Comparison of ENCODE assay signal across 13 mouse cellular contexts in the genomic region with DNA sequence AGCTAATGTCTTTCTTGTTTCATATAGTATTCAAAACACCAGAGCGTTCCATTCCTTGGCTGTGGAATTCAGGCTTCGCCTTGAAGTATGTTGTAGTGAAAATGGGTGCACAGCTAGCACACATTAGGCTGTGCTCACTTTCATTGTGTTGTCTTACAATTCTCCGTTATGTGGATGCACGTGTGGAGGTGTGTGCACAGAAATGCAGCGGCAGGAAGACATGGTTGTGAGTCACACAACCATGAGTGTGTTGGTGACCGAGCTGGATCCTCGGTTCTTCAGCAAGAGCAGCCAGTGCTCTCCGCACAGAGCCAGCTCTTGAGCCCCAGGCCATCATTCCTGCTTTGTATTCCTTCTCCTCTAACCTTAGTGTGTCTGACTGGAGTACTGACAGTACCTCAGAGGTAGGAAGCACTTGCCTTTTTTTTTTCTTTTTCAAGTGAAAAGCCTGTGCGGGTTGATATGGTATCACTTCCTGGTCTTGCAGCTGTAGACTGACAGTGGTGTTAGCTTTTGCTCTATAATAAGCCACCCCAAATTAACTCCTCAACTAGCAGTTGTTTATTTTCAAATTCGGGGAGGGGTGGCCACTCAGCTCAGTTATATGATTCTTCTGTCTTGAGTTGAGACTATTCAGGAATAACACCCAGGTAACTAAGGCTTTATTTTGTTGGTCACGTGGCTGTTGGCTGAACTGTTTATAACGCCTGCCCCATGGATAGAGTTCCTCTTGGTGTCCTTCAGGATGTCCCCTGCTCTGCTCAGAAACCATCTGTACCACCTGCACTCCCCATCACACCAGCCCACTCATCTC. TPM values are rescaled to one million over a fixed set of nuclear protein-coding genes. Genes with fewer than 3 reads are reported as not detected.
DNase-seq lines count a peak whose midpoint lies in the region; ATAC-seq and TF ChIP-seq lines count a peak whose summit lies in the region.
"Had no signal": no experiment of that assay in that cellular context is flagged by ENCODE, and none has a peak within 500 bp of the region (broad histone marks: within the 10 kb centered on the region; RNA-seq: fewer than 3 reads in every experiment).

No protein-coding gene starts in this region.

- peaks cover 10% of the 10 kb centered on the region; the same call in 1 of the 2 replicates for H3K4me1 ChIP-seq in liver, adult 2 months (ENCODE audit: control insufficient read depth, insufficient read depth, low read length)
- peaks cover 99% of the 10 kb centered on the region for H3K4me1 ChIP-seq in megakaryocyte, embryonic 14.5 days

- H3K79me2 ChIP-seq in liver, adult 2 months (ENCODE audit: control insufficient read depth, insufficient read depth, low read length): peaks cover 24% of the 10 kb centered on the region; the same call in 1 of the 2 replicates
- H3K79me2 ChIP-seq in C2C12 (ENCODE audit: control insufficient read depth, insufficient read depth): no peaks in the 10 kb centered on the region

- no peaks in the 10 kb centered on the region for H3K27me3 ChIP-seq in liver, adult 2 months (ENCODE audit: control insufficient read depth, insufficient read depth, low read length)
- no peaks in the 10 kb centered on the region for H3K27me3 ChIP-seq in C2C12 (ENCODE audit: control insufficient read depth, insufficient read depth, insufficient read length)
- H3K27me3 ChIP-seq in megakaryocyte, embryonic 14.5 days (replicated peaks): no peaks in the 10 kb centered on the region
- H3K27me3 ChIP-seq: forebrain, embryonic 12.5 days; stomach, embryonic 15.5 days had no signal

- no peak for DNase-seq in liver, adult 2 months (ENCODE audit: extremely low read depth, low read depth, low spot score)
- DNase-seq in liver: no peak
- DNase-seq in urinary bladder, postnatal 4 days (ENCODE audit: low spot score in 2 of 2): no peak
- no peak for DNase-seq in kidney, adult 9 months
- DNase-seq: adrenal gland, postnatal 14 days; heart, adult 18-20 months; lung, adult 18-20 months had no signal

- H3K9me3 ChIP-seq in megakaryocyte, embryonic 14.5 days: no peaks in the 10 kb centered on the region
- H3K9me3 ChIP-seq: forebrain, embryonic 12.5 days; stomach, embryonic 15.5 days had no signal

- no peak for TF ChIP-seq POLR2A in liver, adult 2 months (IDR thresholded peaks at IDR 0.05; ENCODE audit: extremely low read depth, insufficient read depth, low read length)

- H3K4me3 ChIP-seq in liver, adult 2 months (ENCODE audit: insufficient read depth, low read depth, low read length): no peak overlapping the region
- no peak overlapping the region for H3K4me3 ChIP-seq in C2C12 (ENCODE audit: insufficient read depth, poor library complexity, severe bottlenecking)
- peak overlapping the region; percentile 73 for H3K4me3 ChIP-seq in megakaryocyte, embryonic 14.5 days (replicated peaks)
- H3K4me3 ChIP-seq: forebrain, embryonic 12.5 days; stomach, embryonic 15.5 days had no signal

- WGBS in liver, adult 2 months: 76% methylated on average over 12 of the region's 12 CpGs

- H3K79me3 ChIP-seq in C2C12 (ENCODE audit: low read depth): peaks cover 1% of the 10 kb centered on the region

- TF ChIP-seq CTCF in liver, adult 2 months (IDR thresholded peaks at IDR 0.05; ENCODE audit: low read depth, low read length): 0 out of 2 replicates have a peak, but pooled peaks have one; percentile 2
- no peak for TF ChIP-seq CTCF in C2C12 (IDR thresholded peaks at IDR 0.05; ENCODE audit: control insufficient read depth, insufficient read depth, insufficient read length)

- no peak overlapping the region for H3ac ChIP-seq in C2C12 (ENCODE audit: control insufficient read depth, insufficient read length, low read depth)

- no peak overlapping the region for H3K9ac ChIP-seq in liver, adult 2 months (ENCODE audit: low read depth, low read length)
- H3K9ac ChIP-seq: forebrain, embryonic 12.5 days; stomach, embryonic 15.5 days had no signal

- H3K36me3 ChIP-seq in liver, adult 2 months (ENCODE audit: control insufficient read depth, insufficient read depth, low read length): no peaks in the 10 kb centered on the region
- no peaks in the 10 kb centered on the region for H3K36me3 ChIP-seq in C2C12 (ENCODE audit: control insufficient read depth, insufficient read depth)
- peaks cover 36% of the 10 kb centered on the region for H3K36me3 ChIP-seq in megakaryocyte, embryonic 14.5 days (replicated peaks; ENCODE audit: low read length)
- H3K36me3 ChIP-seq: forebrain, embryonic 12.5 days; stomach, embryonic 15.5 days had no signal

- ATAC-seq in activated CD4-positive, CD25-positive, alpha-beta regulatory T cell, adult 4 months: peak; percentile 62
- ATAC-seq in cerebellum, adult (ENCODE audit: insufficient number of reproducible peaks, low FRiP score, low TSS enrichment): no peak

- H3K27ac ChIP-seq in liver, adult 2 months (replicated peaks; ENCODE audit: insufficient read depth, low read depth, low read length): no peak overlapping the region

TF ChIP-seq in C2C12, 6 proteins besides CTCF, POLR2A, EP300 and RAD21:
- TF ChIP-seq USF1 (IDR thresholded peaks at IDR 0.05; ENCODE audit: low read depth) (peak; percentile 26), FOSL1 (IDR thresholded peaks at IDR 0.05; ENCODE audit: insufficient read depth, low read length, poor library complexity, severe bottlenecking) (no peak), MAX (IDR thresholded peaks at IDR 0.05) (peak; percentile 80)

RNA-seq across cellular contexts. Expression of a gene that starts 48.2 kb away (rescaled TPM):
- total RNA-seq in liver, adult 2 months (2014; rRNA removed): 24.4 and 28.7 TPM in 2 replicates
- polyA plus RNA-seq in liver, adult 2 months (2012; rRNA removed): 14.1 and 18.7 TPM in 2 replicates
- 24.9 TPM for polyA plus RNA-seq in C2C12 (2012; fragmentation: generic; extraction: Trizol)
- 10 to 100 TPM; 21.3 to 21.7 TPM for polyA plus RNA-seq in activated CD4-positive, CD25-positive, alpha-beta regulatory T cell, adult 4 months (2017; shearing (Covaris generic))
- polyA plus RNA-seq in megakaryocyte, embryonic 14.5 days (2012; ENCODE audit: insufficient read depth, low replicate concordance): 6.0 and 24.2 TPM in 2 replicates
